Mouse (Mus musculus) lung, postnatal 0 days (tissue): ENCODE measurements around the gene Fnbp1l.

Experiments used
- CTCF ChIP-seq: IDR thresholded peaks from 2 replicates; pipeline ENCODE4 v1.5.1; 2016; ENCODE audit warnings: antibody characterized with exemption, mild to moderate bottlenecking
- EP300 ChIP-seq: IDR thresholded peaks from 2 replicates; pipeline ENCODE4 v1.6.1; 2016; ENCODE audit warnings: antibody characterized with exemption, mild to moderate bottlenecking, control low read depth

DNA sequence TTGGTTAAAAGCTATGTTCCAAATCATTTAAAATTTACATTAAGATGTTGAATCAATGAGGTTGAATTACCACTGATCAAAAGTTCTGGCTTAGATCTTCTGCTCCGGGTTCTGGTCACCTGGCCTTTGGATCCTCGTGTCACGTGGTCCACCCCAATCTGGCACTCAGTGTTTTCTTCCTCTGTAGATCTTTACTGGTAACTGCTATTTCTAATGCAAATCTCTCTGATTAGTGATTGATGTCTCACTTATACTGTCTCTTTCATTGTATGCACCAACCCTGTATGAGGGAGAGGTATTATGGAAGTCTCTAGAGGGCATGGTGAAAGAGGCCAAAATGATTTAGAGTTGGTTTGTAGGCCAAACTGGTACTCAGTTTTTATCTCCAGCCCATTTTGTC, 127.5 kb downstream of the Fnbp1l start:
- no peak for TF ChIP-seq CTCF
- TF ChIP-seq EP300 = no peak
